Mouse (Mus musculus) lung, embryonic 15.5 days (tissue): ENCODE results near the gene Rbm41. TPM values are rescaled to one million over a fixed set of nuclear protein-coding genes. Genes with fewer than 3 reads are reported as not detected.

ENCODE experiments used
- ATAC-seq: fragments of 200-750 bp; cut with Nextera tagmentation; 2 replicates; pipeline ENCODE4 v1.8.0; 2017; ENCODE audit warnings: moderate number of reproducible peaks, borderline replicate concordance; ENCODE audit not compliant: low FRiP score, low TSS enrichment; ENCODE audit errors: extremely low read depth
- H3K27ac ChIP-seq: fragments of 300-500 bp; sonication (generic); 2 replicates; pipeline ENCODE4 v1.5.1; 2015; ENCODE audit warnings: moderate library complexity, mild to moderate bottlenecking, inconsistent platforms
- H3K27me3 ChIP-seq: fragments of 300-500 bp; sonication (generic); 2 replicates; pipeline ENCODE4 v1.6.1; 2015; ENCODE audit warnings: inconsistent platforms
- H3K36me3 ChIP-seq: fragments of 300-500 bp; sonication (generic); 2 replicates; pipeline ENCODE4 v1.6.1; 2015; ENCODE audit warnings: inconsistent platforms
- H3K4me1 ChIP-seq: fragments of 300-500 bp; sonication (generic); 2 replicates; pipeline ENCODE4 v1.6.1; 2015; ENCODE audit warnings: inconsistent platforms
- H3K4me2 ChIP-seq: fragments of 300-500 bp; sonication (generic); 2 replicates; pipeline ENCODE4 v1.6.1; 2015; ENCODE audit warnings: inconsistent platforms, mild to moderate bottlenecking, moderate library complexity
- H3K4me3 ChIP-seq: fragments of 300-500 bp; sonication (generic); 2 replicates; pipeline ENCODE4 v1.5.1; 2015; ENCODE audit warnings: mild to moderate bottlenecking, inconsistent platforms
- H3K9ac ChIP-seq: fragments of 300-500 bp; sonication (generic); 2 replicates; pipeline ENCODE4 v1.6.1; 2015; ENCODE audit warnings: inconsistent platforms
- H3K9me3 ChIP-seq: fragments of 300-500 bp; sonication (generic); 2 replicates; pipeline ENCODE4 v1.6.1; 2016; ENCODE audit warnings: inconsistent platforms
- WGBS: fragments of 180-500 bp; shearing (Covaris S2); methylation state at CpG from one replicate; pipeline ENCODE4 v1.1.7; 2015; 5-methylcytosine and 5-hydroxymethylcytosine counted together
- polyA plus RNA-seq: library from polyadenylated mRNA; unstranded; fragments of >200 nt; fragmentation: Nextera tagmentation; extraction: Ambion mirVana; gene quantifications from 2 replicates; pipeline ENCODE4 v1.2.1, GENCODE M21; 2015

The Rbm41 gene
- 4.4 and 4.7 TPM in 2 replicates for polyA plus RNA-seq

GRCm38 (mm10) chrX:139997740-139998690 is at the start of gene Rbm41:
TSS of gene Rbm41 (minus strand) at chrX:139998595.
- ATAC-seq = peak; percentile 89; the same call in 1 of the 2 replicates
- 10% methylated on average over 24 of the region's 25 CpGs for WGBS
- Histone ChIP-seq H3K9ac (peak within 1 kb of the TSS; percentile 54), H3K4me2 (peak within 1 kb of the TSS; percentile 47), H3K9me3 (no peaks in the 10 kb centered on the region), H3K27me3 (no peaks in the 10 kb centered on the region), H3K4me3 (peak within 1 kb of the TSS; percentile 54), H3K27ac (peak within 1 kb of the TSS; percentile 53), H3K4me1 (no peaks in the 10 kb centered on the region), H3K36me3 (0 out of 2 replicates have a peak, but pooled peaks cover 4% of the 10 kb centered on the region)

GRCm38 (mm10) chrX:139998691-139999065 is 283 bp upstream of the Rbm41 start:
- no peaks in the 10 kb centered on the region for H3K36me3 ChIP-seq
- no peak overlapping the region for H3K27ac ChIP-seq
- no peak for ATAC-seq
- 80% methylated on average over 4 of the region's 4 CpGs for WGBS
- peak overlapping the region; percentile 54 for H3K4me3 ChIP-seq
- no peak overlapping the region for H3K9ac ChIP-seq
- H3K27me3 ChIP-seq = no peaks in the 10 kb centered on the region
- H3K4me2 ChIP-seq = peak overlapping the region; percentile 47; the same call in 1 of the 2 replicates
- no peaks in the 10 kb centered on the region for H3K9me3 ChIP-seq
- H3K4me1 ChIP-seq = no peaks in the 10 kb centered on the region

GRCm38 (mm10) chrX:139982115-139982514 is 16.3 kb downstream of the Rbm41 start:
- no peak overlapping the region for H3K4me2 ChIP-seq
- H3K27me3 ChIP-seq = no peaks in the 10 kb centered on the region
- no peaks in the 10 kb centered on the region for H3K36me3 ChIP-seq
- H3K9ac ChIP-seq = no peak overlapping the region
- H3K4me1 ChIP-seq = no peaks in the 10 kb centered on the region
- 74% methylated on average over 5 of the region's 5 CpGs for WGBS
- no peak overlapping the region for H3K27ac ChIP-seq
- no peak overlapping the region for H3K4me3 ChIP-seq
- ATAC-seq = no peak
- H3K9me3 ChIP-seq = no peaks in the 10 kb centered on the region

GRCm38 (mm10) chrX:139933507-139933906 is 64.9 kb downstream of the Rbm41 start:
- no peaks in the 10 kb centered on the region for H3K4me1 ChIP-seq
- H3K4me3 ChIP-seq = no peak overlapping the region
- no peak overlapping the region for H3K9ac ChIP-seq
- H3K27ac ChIP-seq = no peak overlapping the region
- ATAC-seq = no peak
- WGBS = 89% methylated on average over 1 of the region's 1 CpGs
- H3K27me3 ChIP-seq = no peaks in the 10 kb centered on the region
- no peak overlapping the region for H3K4me2 ChIP-seq
- no peaks in the 10 kb centered on the region for H3K9me3 ChIP-seq
- H3K36me3 ChIP-seq = no peaks in the 10 kb centered on the region

- no peaks in the 10 kb centered on the region for H3K9me3 ChIP-seq
Observed at GRCm38 (mm10) chrX:139932472-139932871, 65.9 kb downstream of the Rbm41 start.

GRCm38 (mm10) chrX:139920572-139920971 is 77.8 kb downstream of the Rbm41 start:
- H3K4me2 ChIP-seq = no peak overlapping the region
- H3K27me3 ChIP-seq = no peaks in the 10 kb centered on the region
- no peak for ATAC-seq
- no peak overlapping the region for H3K4me3 ChIP-seq
- H3K9me3 ChIP-seq = no peaks in the 10 kb centered on the region
- WGBS = 87% methylated on average over 4 of the region's 4 CpGs
- no peak overlapping the region for H3K27ac ChIP-seq
- no peak overlapping the region for H3K9ac ChIP-seq
- H3K36me3 ChIP-seq = no peaks in the 10 kb centered on the region
- H3K4me1 ChIP-seq = no peaks in the 10 kb centered on the region

More at GRCm38 (mm10) chrX:139932472-139932871, 65.9 kb downstream of the Rbm41 start:
- 66% methylated on average over 3 of the region's 3 CpGs for WGBS
- H3K4me3 ChIP-seq = no peak overlapping the region
- no peaks in the 10 kb centered on the region for H3K4me1 ChIP-seq
- H3K4me2 ChIP-seq = no peak overlapping the region
- no peak overlapping the region for H3K27ac ChIP-seq
- no peaks in the 10 kb centered on the region for H3K36me3 ChIP-seq
- H3K9ac ChIP-seq = no peak overlapping the region
- no peak for ATAC-seq
- no peaks in the 10 kb centered on the region for H3K27me3 ChIP-seq

- no peak for ATAC-seq
- no peak overlapping the region for H3K9ac ChIP-seq
- H3K27me3 ChIP-seq = no peaks in the 10 kb centered on the region
- no peak overlapping the region for H3K4me3 ChIP-seq
- 35% methylated on average over 1 of the region's 1 CpGs for WGBS
- H3K4me1 ChIP-seq = no peaks in the 10 kb centered on the region
- H3K9me3 ChIP-seq = no peaks in the 10 kb centered on the region
- no peak overlapping the region for H3K27ac ChIP-seq
- no peak overlapping the region for H3K4me2 ChIP-seq
- H3K36me3 ChIP-seq = no peaks in the 10 kb centered on the region
Observed at GRCm38 (mm10) chrX:139891387-139891786, 107.0 kb downstream of the Rbm41 start.

GRCm38 (mm10) chrX:139883221-139883620 is 115.2 kb downstream of the Rbm41 start:
- Histone ChIP-seq H3K27me3 (no peaks in the 10 kb centered on the region), H3K4me3 (no peak overlapping the region), H3K4me2 (no peak overlapping the region), H3K27ac (no peak overlapping the region), H3K9me3 (no peaks in the 10 kb centered on the region), H3K9ac (no peak overlapping the region), H3K4me1 (no peaks in the 10 kb centered on the region), H3K36me3 (no peaks in the 10 kb centered on the region)
- no peak for ATAC-seq

- H3K27ac ChIP-seq = no peak overlapping the region
- no peak for ATAC-seq
- H3K4me1 ChIP-seq = no peaks in the 10 kb centered on the region
- H3K9me3 ChIP-seq = no peaks in the 10 kb centered on the region
- H3K36me3 ChIP-seq = no peaks in the 10 kb centered on the region
- no peaks in the 10 kb centered on the region for H3K27me3 ChIP-seq
- no peak overlapping the region for H3K9ac ChIP-seq
- no peak overlapping the region for H3K4me3 ChIP-seq
- H3K4me2 ChIP-seq = no peak overlapping the region
- WGBS = 55% methylated on average over 3 of the region's 3 CpGs
Observed at GRCm38 (mm10) chrX:139877936-139878335, 120.5 kb downstream of the Rbm41 start.

GRCm38 (mm10) chrX:139877105-139877504 is 121.3 kb downstream of the Rbm41 start:
- no peaks in the 10 kb centered on the region for H3K4me1 ChIP-seq
- H3K36me3 ChIP-seq = no peaks in the 10 kb centered on the region
- H3K27ac ChIP-seq = no peak overlapping the region
- H3K9ac ChIP-seq = no peak overlapping the region
- H3K27me3 ChIP-seq = no peaks in the 10 kb centered on the region
- no peak overlapping the region for H3K4me3 ChIP-seq
- no peak for ATAC-seq
- no peak overlapping the region for H3K4me2 ChIP-seq
- WGBS = 63% methylated on average over 7 of the region's 7 CpGs
- no peaks in the 10 kb centered on the region for H3K9me3 ChIP-seq

GRCm38 (mm10) chrX:139870938-139871791 is 127.2 kb downstream of the Rbm41 start, which contains the start of gene Morc4:
TSS of gene Morc4 (minus strand) at chrX:139871677.
- Histone ChIP-seq H3K4me3 (peak within 1 kb of the TSS; percentile 64), H3K27me3 (no peaks in the 10 kb centered on the region; the same call in 1 of the 2 replicates), H3K27ac (no peak within 1 kb of the TSS), H3K4me2 (peak within 1 kb of the TSS; percentile 70), H3K4me1 (no peaks in the 10 kb centered on the region), H3K9me3 (no peaks in the 10 kb centered on the region), H3K9ac (peak within 1 kb of the TSS; percentile 58), H3K36me3 (no peaks in the 10 kb centered on the region)
- ATAC-seq = peak; percentile 95
- WGBS = 16% methylated on average over 70 of the region's 87 CpGs
